8 mouse cellular contexts compared by ENCODE assay signal in the genomic region with DNA sequence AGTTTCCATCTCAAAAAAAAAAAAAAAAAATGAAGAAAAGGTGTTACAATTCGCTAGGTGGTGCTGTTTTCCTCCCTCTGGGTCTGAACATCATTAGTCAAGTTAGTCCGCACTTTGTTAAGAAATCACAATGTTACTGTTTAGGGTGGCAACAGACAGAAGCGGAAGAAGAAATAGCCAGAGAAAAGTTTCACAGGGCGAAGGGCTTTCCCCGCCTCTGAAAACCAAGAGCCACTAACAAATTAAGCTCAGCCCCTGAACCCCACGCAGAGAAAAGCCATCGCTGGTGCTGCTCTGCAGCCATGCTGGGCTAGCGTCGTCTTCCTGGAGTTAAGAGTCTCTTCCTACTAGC. TPM values are rescaled to one million over a fixed set of nuclear protein-coding genes. Genes with fewer than 3 reads are reported as not detected.
DNase-seq lines count a peak whose midpoint lies in the region; ATAC-seq and TF ChIP-seq lines count a peak whose summit lies in the region.

No protein-coding gene starts in this region.

- no peaks in the 10 kb centered on the region for H3K9me3 ChIP-seq in ES-E14 (ENCODE audit: control insufficient read depth, insufficient read depth, low read depth, low read length)
- H3K9me3 ChIP-seq in heart, embryonic 11.5 days (replicated peaks; ENCODE audit: control insufficient read depth, low read length), result no peaks in the 10 kb centered on the region

- H3K27me3 ChIP-seq in heart, embryonic 11.5 days (ENCODE audit: control insufficient read depth, insufficient read depth, low read length), result no peaks in the 10 kb centered on the region

- H3K27ac ChIP-seq in ES-E14 (ENCODE audit: insufficient read depth, low read depth, low read length, poor library complexity, severe bottlenecking), result peak overlapping the region; percentile 79; the same call in 1 of the 2 replicates
- peak overlapping the region; percentile 57 for H3K27ac ChIP-seq in heart, embryonic 11.5 days (ENCODE audit: low read depth, low read length)

- H3K9ac ChIP-seq in ES-E14 (ENCODE audit: insufficient read depth, low read depth, low read length, poor library complexity, severe bottlenecking), result peak overlapping the region; percentile 68; the same call in 1 of the 2 replicates
- H3K9ac ChIP-seq in heart, embryonic 11.5 days (ENCODE audit: low read depth, low read length), result peak overlapping the region; percentile 63; the same call in 1 of the 2 replicates

- WGBS in heart, embryonic 11.5 days (ENCODE audit: insufficient replicate concordance), result 2% methylated on average over 9 of the region's 9 CpGs

- peak overlapping the region; percentile 31 to 63 for H3K4me3 ChIP-seq in ES-E14 (ENCODE audit: insufficient read depth in 1 of 2, low read depth in 1 of 2, low read length in 2 of 2, poor library complexity in 1 of 2, severe bottlenecking in 1 of 2)
- H3K4me3 ChIP-seq in heart, embryonic 11.5 days (ENCODE audit: low read depth, low read length), result peak overlapping the region; percentile 91

- DNase-seq in B cell, adult 2 months, result peak; percentile 81 to 82
- DNase-seq in ES-E14 (ENCODE audit: low read depth, low spot score), result no peak
- peak; percentile 69 for DNase-seq in embryo, embryonic 9.5 days (ENCODE audit: extremely low spot score)
- peak; percentile 52 to 65 for DNase-seq in kidney, adult 8-10 months
- DNase-seq in lung, postnatal 36 days, result peak; percentile 81
- DNase-seq in skeletal muscle tissue, adult 2 months (ENCODE audit: low read depth, low spot score), result peak; percentile 44
- no peak for DNase-seq in frontal cortex, postnatal 10 days (ENCODE audit: low spot score in 2 of 2)

- peak overlapping the region; percentile 81 for H3K4me2 ChIP-seq in heart, embryonic 11.5 days

- in situ Hi-C loops in ES-E14 (cut with MboI; ENCODE audit: low sequenced_read_pairs in 2 of 2, unreplicated experiment in 2 of 2), result no loop called here

- H3K4me1 ChIP-seq in ES-E14 (ENCODE audit: control insufficient read depth in 2 of 2, insufficient read depth in 2 of 2, low read length in 2 of 2, poor library complexity in 1 of 2), result peaks cover 8 to 16% of the 10 kb centered on the region in 2 experiments
- peaks cover 26% of the 10 kb centered on the region for H3K4me1 ChIP-seq in heart, embryonic 11.5 days (ENCODE audit: control insufficient read depth, insufficient read depth, low read length)

- H3K36me3 ChIP-seq in ES-E14 (ENCODE audit: control insufficient read depth, insufficient read depth, low read length, poor library complexity, severe bottlenecking), result peaks cover 2% of the 10 kb centered on the region; the same call in 1 of the 2 replicates
- H3K36me3 ChIP-seq in heart, embryonic 11.5 days (ENCODE audit: control insufficient read depth, insufficient read depth, low read length), result no peaks in the 10 kb centered on the region

- ATAC-seq in heart, embryonic 11.5 days (replicated peaks; ENCODE audit: insufficient number of reproducible peaks, low FRiP score, low TSS enrichment), result no peak

TF ChIP-seq in ES-E14, 5 proteins besides CTCF, POLR2A, EP300 and RAD21:
- TF ChIP-seq ZC3H11A (IDR thresholded peaks at IDR 0.05; ENCODE audit: borderline replicate concordance, low read depth, low read length) (no peak), ZNF384 (IDR thresholded peaks at IDR 0.05; ENCODE audit: low read depth, low read length) (peak; percentile 98), HCFC1 (IDR thresholded peaks at IDR 0.05; ENCODE audit: borderline replicate concordance, insufficient read depth, low read length) (0 out of 2 replicates have a peak, but pooled peaks have one; percentile 22), CHD2 (IDR thresholded peaks at IDR 0.05; ENCODE audit: low read depth, low read length) (no peak), MAFK (IDR thresholded peaks at IDR 0.05; ENCODE audit: insufficient read depth, low read depth, low read length) (no peak)

RNA-seq across cellular contexts. Expression of a gene that starts 4.3 kb away (rescaled TPM):
- 131 and 180 TPM in 2 replicates for total RNA-seq in ES-E14 (2012; rRNA removed)
- polyA plus RNA-seq in heart, embryonic 11.5 days (2014; fragmentation: Nextera tagmentation; extraction: Ambion mirVana), result 89.2 and 109 TPM in 2 replicates

Comparison
In these comparisons a context has a peak if more than half of its experiments do, and no peak if none do; other contexts are left out.
1. DNase-seq: peak in B cell, adult 2 months (2 of 2), embryo, embryonic 9.5 days (single experiment), kidney, adult 8-10 months (2 of 2), lung, postnatal 36 days (single experiment) and skeletal muscle tissue, adult 2 months (single experiment); none in ES-E14 (single experiment) and frontal cortex, postnatal 10 days (0 of 2).